Mouse (Mus musculus) MEL (cell line): ENCODE measurements around the gene Arhgap24. TPM values are rescaled to one million over a fixed set of nuclear protein-coding genes. Genes with fewer than 3 reads are reported as not detected.

Source experiments
- DNase-seq: peaks from one replicate; pipeline ENCODE4 v3.0.0; 2011; ENCODE audit warnings: low read depth, low spot score
- H3K27ac ChIP-seq: 2 replicates; pipeline ENCODE4 v1.5.1; 2012; ENCODE audit warnings: low read depth, mild to moderate bottlenecking, control low read depth, low read length, moderate library complexity; ENCODE audit not compliant: control insufficient read depth
- H3K27me3 ChIP-seq, 2 experiments: fragments of 150-350 bp in 1 of 2; sonication (generic) in 1 of 2; 2 replicates each; pipeline ENCODE4 v1.6.1; 2012; ENCODE audit warnings: low read length in 2 of 2, mild to moderate bottlenecking in 2 of 2, improper control_type of control experiment in 1 of 2, moderate library complexity in 1 of 2; ENCODE audit not compliant: insufficient read depth in 2 of 2, control insufficient read depth in 1 of 2
- H3K36me3 ChIP-seq, 2 experiments: 2 replicates each; pipeline ENCODE4 v1.6.1; 2012 to 2014; ENCODE audit warnings: low read length in 2 of 2, improper control_type of control experiment in 1 of 2, inconsistent platforms in 1 of 2, mild to moderate bottlenecking in 1 of 2; ENCODE audit not compliant: insufficient read depth in 2 of 2, control insufficient read depth in 1 of 2
- H3K4me1 ChIP-seq, 2 experiments: fragments of 150-350 bp in 1 of 2; sonication (generic) in 1 of 2; 2 replicates each; pipeline ENCODE4 v1.6.1; 2012; ENCODE audit warnings: low read length in 2 of 2, improper control_type of control experiment in 1 of 2, mild to moderate bottlenecking in 1 of 2; ENCODE audit not compliant: insufficient read depth in 2 of 2, control insufficient read depth in 1 of 2
- H3K4me3 ChIP-seq, 2 experiments: fragments of 150-350 bp in 1 of 2; sonication (generic) in 1 of 2; 2 replicates each; pipeline ENCODE4 v1.5.1; 2012; ENCODE audit warnings: low read depth in 2 of 2, low read length in 2 of 2, mild to moderate bottlenecking in 2 of 2, moderate library complexity in 2 of 2, control low read depth in 1 of 2, improper control_type of control experiment in 1 of 2; ENCODE audit not compliant: control insufficient read depth in 1 of 2, insufficient read depth in 1 of 2
- H3K79me2 ChIP-seq: 2 replicates; pipeline ENCODE4 v1.6.1; 2012; ENCODE audit warnings: mild to moderate bottlenecking, low read length, moderate library complexity; ENCODE audit not compliant: control insufficient read depth, poor library complexity, insufficient read depth
- H3K9ac ChIP-seq: 2 replicates; pipeline ENCODE4 v1.6.1; 2012; ENCODE audit warnings: low read depth, mild to moderate bottlenecking, control low read depth, low read length, moderate library complexity; ENCODE audit not compliant: control insufficient read depth, poor library complexity, severe bottlenecking
- H3K9me3 ChIP-seq: fragments of 150-350 bp; sonication (generic); replicated peaks from 2 replicates; pipeline ENCODE4 v1.6.1; 2012; ENCODE audit warnings: mild to moderate bottlenecking, low read length, improper control_type of control experiment, moderate library complexity; ENCODE audit not compliant: insufficient read depth
- BHLHE40 ChIP-seq: IDR thresholded peaks from 2 replicates; pipeline ENCODE4 v1.6.1; 2012; ENCODE audit warnings: low read depth, mild to moderate bottlenecking, inconsistent platforms, low read length, improper control_type of control experiment, borderline replicate concordance
- CHD1 ChIP-seq: IDR thresholded peaks from 2 replicates; pipeline ENCODE4 v1.6.1; 2012; ENCODE audit warnings: low read depth, mild to moderate bottlenecking, inconsistent platforms, low read length, improper control_type of control experiment
- CTCF ChIP-seq, 3 experiments: IDR thresholded peaks in 2 of 3; conservative IDR thresholded peaks in 1 of 3; 2 replicates each; pipeline ENCODE4 v1.5.1; 2011 to 2012; ENCODE audit warnings: low read length in 3 of 3, low read depth in 2 of 3, mild to moderate bottlenecking in 2 of 3, improper control_type of control experiment in 1 of 3, inconsistent platforms in 1 of 3, mixed read lengths in 1 of 3, moderate library complexity in 1 of 3; ENCODE audit not compliant: control insufficient read depth in 1 of 3, insufficient read depth in 1 of 3, poor library complexity in 1 of 3, severe bottlenecking in 1 of 3
- E2F4 ChIP-seq: IDR thresholded peaks from 2 replicates; pipeline ENCODE4 v1.6.1; 2011; ENCODE audit warnings: low read depth, low read length, improper control_type of control experiment, borderline replicate concordance
- GATA1 ChIP-seq: IDR thresholded peaks from 2 replicates; pipeline ENCODE4 v1.6.1; 2011; ENCODE audit warnings: low read depth, low read length, improper control_type of control experiment
- HCFC1 ChIP-seq: IDR thresholded peaks from 2 replicates; pipeline ENCODE4 v1.6.1; 2012; ENCODE audit warnings: low read depth, mild to moderate bottlenecking, inconsistent platforms, low read length, improper control_type of control experiment, moderate library complexity
- MAFK ChIP-seq: IDR thresholded peaks from 2 replicates; pipeline ENCODE4 v1.6.1; 2011; ENCODE audit warnings: low read depth, mild to moderate bottlenecking, low read length, improper control_type of control experiment, borderline replicate concordance
- MAX ChIP-seq: IDR thresholded peaks from 2 replicates; pipeline ENCODE4 v1.6.1; 2011; ENCODE audit warnings: low read length, improper control_type of control experiment
- MAZ ChIP-seq: IDR thresholded peaks from 2 replicates; pipeline ENCODE4 v1.6.1; 2012; ENCODE audit warnings: low read depth, mild to moderate bottlenecking, inconsistent platforms, low read length, improper control_type of control experiment
- MEF2A ChIP-seq: IDR thresholded peaks from 2 replicates; pipeline ENCODE4 v1.6.1; 2014; ENCODE audit warnings: low read depth, mild to moderate bottlenecking, inconsistent platforms, low read length, improper control_type of control experiment; ENCODE audit not compliant: poor library complexity, insufficient replicate concordance, severe bottlenecking; ENCODE audit errors: extremely low read depth
- MXI1 ChIP-seq: IDR thresholded peaks from 2 replicates; pipeline ENCODE4 v1.6.1; 2011; ENCODE audit warnings: mild to moderate bottlenecking, low read depth, low read length, improper control_type of control experiment
- MYB ChIP-seq: IDR thresholded peaks from 2 replicates; pipeline ENCODE4 v1.6.1; 2011; ENCODE audit warnings: mild to moderate bottlenecking, low read depth, low read length, improper control_type of control experiment
- MYC ChIP-seq: IDR thresholded peaks from 2 replicates; pipeline ENCODE4 v1.6.1; 2011; ENCODE audit warnings: low read depth, mild to moderate bottlenecking, low read length, improper control_type of control experiment, moderate library complexity
- NELFE ChIP-seq: IDR thresholded peaks from 2 replicates; pipeline ENCODE4 v1.6.1; 2011; ENCODE audit warnings: low read depth, low read length, improper control_type of control experiment
- NRF1 ChIP-seq: IDR thresholded peaks from 2 replicates; pipeline ENCODE4 v1.6.1; 2014; ENCODE audit warnings: low read depth, mild to moderate bottlenecking, inconsistent platforms, low read length, improper control_type of control experiment, moderate library complexity; ENCODE audit not compliant: poor library complexity, insufficient read depth, severe bottlenecking
- POLR2A ChIP-seq, 2 experiments: IDR thresholded peaks; 2 replicates each; pipeline ENCODE4 v1.6.1; 2011 to 2012; ENCODE audit warnings: low read length in 2 of 2, mild to moderate bottlenecking in 2 of 2, control low read depth in 1 of 2, improper control_type of control experiment in 1 of 2, low read depth in 1 of 2, moderate library complexity in 1 of 2; ENCODE audit not compliant: control insufficient read depth in 1 of 2, insufficient read depth in 1 of 2, poor library complexity in 1 of 2
- POLR2AphosphoS2 ChIP-seq: IDR thresholded peaks from 2 replicates; pipeline ENCODE4 v1.6.1; 2011; ENCODE audit warnings: low read length, improper control_type of control experiment
- RAD21 ChIP-seq: IDR thresholded peaks from 2 replicates; pipeline ENCODE4 v1.6.1; 2011; ENCODE audit warnings: mild to moderate bottlenecking, low read depth, low read length, improper control_type of control experiment
- RCOR1 ChIP-seq: IDR thresholded peaks from 2 replicates; pipeline ENCODE4 v1.6.1; 2012; ENCODE audit warnings: low read depth, mild to moderate bottlenecking, inconsistent platforms, low read length, improper control_type of control experiment
- TAL1 ChIP-seq: IDR thresholded peaks from 2 replicates; pipeline ENCODE4 v1.6.1; 2012; ENCODE audit warnings: mild to moderate bottlenecking, inconsistent platforms, low read length, moderate library complexity, mixed read lengths
- TBP ChIP-seq: IDR thresholded peaks from 2 replicates; pipeline ENCODE4 v1.8.0; 2011; ENCODE audit warnings: low read depth, low read length, improper control_type of control experiment
- TCF12 ChIP-seq: IDR thresholded peaks from 2 replicates; pipeline ENCODE4 v1.6.1; 2014; ENCODE audit warnings: low read depth, mild to moderate bottlenecking, inconsistent platforms, low read length, improper control_type of control experiment, moderate library complexity
- USF2 ChIP-seq, 2 experiments: IDR thresholded peaks; 2 replicates each; pipeline ENCODE4 v1.6.1; 2011 to 2012; ENCODE audit warnings: improper control_type of control experiment in 2 of 2, low read length in 2 of 2, borderline replicate concordance in 1 of 2, inconsistent platforms in 1 of 2, low read depth in 1 of 2, mild to moderate bottlenecking in 1 of 2; ENCODE audit not compliant: insufficient read depth in 1 of 2
- ZC3H11A ChIP-seq: IDR thresholded peaks from 2 replicates; pipeline ENCODE4 v1.6.1; 2012; ENCODE audit warnings: low read depth, mild to moderate bottlenecking, inconsistent platforms, low read length, improper control_type of control experiment
- ZKSCAN1 ChIP-seq: IDR thresholded peaks from 2 replicates; pipeline ENCODE4 v1.6.1; 2012; ENCODE audit warnings: low read depth, mild to moderate bottlenecking, inconsistent platforms, low read length, improper control_type of control experiment, moderate library complexity
- ZMIZ1 ChIP-seq: IDR thresholded peaks from 2 replicates; pipeline ENCODE4 v1.6.1; 2012; ENCODE audit warnings: low read depth, mild to moderate bottlenecking, inconsistent platforms, low read length, improper control_type of control experiment, moderate library complexity
- ZNF384 ChIP-seq: IDR thresholded peaks from 2 replicates; pipeline ENCODE4 v1.6.1; 2012; ENCODE audit warnings: low read depth, mild to moderate bottlenecking, inconsistent platforms, low read length, improper control_type of control experiment
- polyA plus RNA-seq, 2 experiments: library from polyadenylated mRNA; stranded (reverse) in 1 of 2; unstranded in 1 of 2; fragments of >175 nt in 1 of 2; fragments of >200 nt in 1 of 2; gene quantifications; 2 replicates each; pipeline versions ENCODE4 v1.2.1 to v1.2.4; 2012; ENCODE audit warnings: low replicate concordance in 2 of 2, low read depth in 1 of 2; ENCODE audit not compliant: insufficient read length in 2 of 2, insufficient read depth in 1 of 2, missing spikeins in 1 of 2
- total RNA-seq: library from RNA; depleted of rRNA; stranded (reverse); fragments of 300-350 nt; gene quantifications from 2 replicates; pipeline ENCODE4 v1.2.3, GENCODE M21; 2012

Gene Arhgap24
- total and polyA plus RNA-seq, 3 experiments, result not detected

DNA sequence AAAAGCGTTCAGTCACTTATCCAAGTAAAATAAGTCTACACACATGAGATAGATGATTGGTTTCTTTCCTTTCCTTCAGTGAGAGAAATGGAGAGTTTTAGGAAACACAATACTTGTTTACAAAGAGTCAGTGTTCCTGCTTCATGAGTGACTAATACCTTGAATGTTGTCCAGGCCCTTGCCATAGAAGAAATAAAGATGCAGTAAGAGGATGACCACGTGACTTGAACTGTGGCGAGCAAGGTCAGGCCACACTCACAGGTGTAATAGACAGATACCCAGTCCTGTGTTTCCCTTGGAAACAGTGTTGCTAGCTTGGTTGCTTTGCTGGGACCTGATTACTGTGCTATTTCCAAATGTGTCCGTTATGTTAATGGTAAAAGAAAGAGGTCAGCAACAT, 23.4 kb downstream of the Arhgap24 start:
- TF ChIP-seq BHLHE40 (no peak), NELFE (no peak), ZKSCAN1 (no peak), ZC3H11A (no peak), MYB (no peak), RAD21 (no peak), RCOR1 (no peak), POLR2AphosphoS2 (no peak), MAX (no peak), ZMIZ1 (no peak), TAL1 (no peak), CHD1 (no peak), TCF12 (no peak), MYC (no peak), MAFK (no peak), E2F4 (no peak)
- TF ChIP-seq, all 39 proteins: peak for 0
- H3K79me2 ChIP-seq, result no peaks in the 10 kb centered on the region
- no peak overlapping the region for H3K9ac ChIP-seq
- no peaks in the 10 kb centered on the region for H3K27me3 ChIP-seq
- H3K4me1 ChIP-seq, result no peaks in the 10 kb centered on the region
- no peak overlapping the region for H3K4me3 ChIP-seq
- H3K27ac ChIP-seq, result no peak overlapping the region
- H3K36me3 ChIP-seq, result no peaks in the 10 kb centered on the region
- no peak for DNase-seq
- H3K9me3 ChIP-seq, result no peaks in the 10 kb centered on the region

GRCm38 (mm10) chr5:102508162-102508561, 27.0 kb downstream of the Arhgap24 start:
- H3K4me3 ChIP-seq, result no peak overlapping the region
- no peaks in the 10 kb centered on the region for H3K27me3 ChIP-seq
- no peaks in the 10 kb centered on the region for H3K36me3 ChIP-seq
- TF ChIP-seq MXI1 (no peak), GATA1 (no peak), CTCF (IDR thresholded peaks at IDR 0.05 in 2 of 3, conservative IDR thresholded peaks at IDR 0.05 in 1 of 3; ENCODE audit: control insufficient read depth in 1 of 3, insufficient read depth in 1 of 3, low read depth in 2 of 3, low read length in 3 of 3, poor library complexity in 1 of 3, severe bottlenecking in 1 of 3) (no peak), CHD1 (no peak), POLR2A (IDR thresholded peaks at IDR 0.05; ENCODE audit: control insufficient read depth in 1 of 2, insufficient read depth in 1 of 2, low read depth in 1 of 2, low read length in 2 of 2, poor library complexity in 1 of 2) (no peak), MEF2A (no peak), ZNF384 (no peak), NRF1 (no peak), TAL1 (no peak), MAZ (no peak), HCFC1 (no peak), USF2 (IDR thresholded peaks at IDR 0.05; ENCODE audit: borderline replicate concordance in 1 of 2, insufficient read depth in 1 of 2, low read depth in 1 of 2, low read length in 2 of 2) (no peak), MAX (no peak), ZKSCAN1 (no peak), ZC3H11A (no peak), TBP (no peak), NELFE (no peak), E2F4 (no peak)
- no peak overlapping the region for H3K27ac ChIP-seq
- H3K79me2 ChIP-seq, result no peaks in the 10 kb centered on the region
- DNase-seq, result no peak
- H3K9me3 ChIP-seq, result no peaks in the 10 kb centered on the region
- H3K4me1 ChIP-seq, result no peaks in the 10 kb centered on the region
- H3K9ac ChIP-seq, result no peak overlapping the region
